Mouse (Mus musculus) gastrocnemius, adult 18-20 months (tissue): ENCODE data around the gene Pde6d. TPM values are rescaled to one million over a fixed set of nuclear protein-coding genes. Genes with fewer than 3 reads are reported as not detected.
"Not testable (repeated sequence)": the region's sequence is repeated elsewhere in the genome, so short reads cannot be mapped to it uniquely, and the experiment has no call there.

Source experiments
- DNase-seq: peaks from one replicate; pipeline ENCODE4 v3.0.0; 2021; ENCODE audit warnings: low spot score
- total RNA-seq, 2 experiments: library from RNA; stranded (reverse); gene quantifications; 2 replicates each; pipeline ENCODE4 v1.2.3; 2021

Pde6d gene
- total RNA-seq, 2 experiments from 2014 or later = 27.5 to 29.3 TPM

GRCm38 (mm10) chr1:86526789-86527598 lies 55.4 kb downstream of the Pde6d start:
- peak; percentile 24 for DNase-seq

GRCm38 (mm10) chr1:86526116-86526788 lies 56.2 kb downstream of the Pde6d start, which contains the start of gene Ptma:
Ptma (plus strand) TSS chr1:86526726.
- peak; percentile 98 for DNase-seq

- DNase-seq = peak; percentile 71
Measured at GRCm38 (mm10) chr1:86525499-86526115, 56.8 kb downstream of the Pde6d start.

- DNase-seq = peak; percentile 100
Measured at GRCm38 (mm10) chr1:86524619-86525498, 57.6 kb downstream of the Pde6d start.

GRCm38 (mm10) chr1:86523776-86524618 lies 58.4 kb downstream of the Pde6d start:
- DNase-seq = no peak

- peak; percentile 36 for DNase-seq
Measured at GRCm38 (mm10) chr1:86522286-86522871, 60.0 kb downstream of the Pde6d start.

- no peak for DNase-seq
Measured at GRCm38 (mm10) chr1:86520361-86520760, 62.1 kb downstream of the Pde6d start.

- DNase-seq = no peak
Measured at GRCm38 (mm10) chr1:86517076-86517475, 65.4 kb downstream of the Pde6d start.

- no peak for DNase-seq
Measured at GRCm38 (mm10) chr1:86515715-86516410, 66.6 kb downstream of the Pde6d start.

GRCm38 (mm10) chr1:86513031-86513430 lies 69.4 kb downstream of the Pde6d start:
- DNase-seq = not testable (repeated sequence)

- no peak for DNase-seq
Measured at GRCm38 (mm10) chr1:86512154-86512720, 70.2 kb downstream of the Pde6d start.

GRCm38 (mm10) chr1:86510676-86511441 lies 71.6 kb downstream of the Pde6d start:
- no peak for DNase-seq

GRCm38 (mm10) chr1:86510266-86510665 lies 72.2 kb downstream of the Pde6d start:
- DNase-seq = no peak

GRCm38 (mm10) chr1:86509410-86509809 lies 73.0 kb downstream of the Pde6d start:
- DNase-seq = peak; percentile 87

GRCm38 (mm10) chr1:86507866-86508265 lies 74.6 kb downstream of the Pde6d start:
- DNase-seq = no peak

- no peak for DNase-seq
Measured at GRCm38 (mm10) chr1:86506420-86506819, 76.0 kb downstream of the Pde6d start.

GRCm38 (mm10) chr1:86505461-86505860 lies 77.0 kb downstream of the Pde6d start:
- DNase-seq = peak; percentile 39
